Mouse (Mus musculus) thymus, postnatal 36 days (tissue): ENCODE results near the gene Atp6v0c.

Experiments
- DNase-seq, 2 experiments: peaks; one replicate each; pipeline ENCODE4 v3.0.0; 2022; ENCODE audit warnings: mixed read lengths in 2 of 2

Atp6v0c gene

DNA sequence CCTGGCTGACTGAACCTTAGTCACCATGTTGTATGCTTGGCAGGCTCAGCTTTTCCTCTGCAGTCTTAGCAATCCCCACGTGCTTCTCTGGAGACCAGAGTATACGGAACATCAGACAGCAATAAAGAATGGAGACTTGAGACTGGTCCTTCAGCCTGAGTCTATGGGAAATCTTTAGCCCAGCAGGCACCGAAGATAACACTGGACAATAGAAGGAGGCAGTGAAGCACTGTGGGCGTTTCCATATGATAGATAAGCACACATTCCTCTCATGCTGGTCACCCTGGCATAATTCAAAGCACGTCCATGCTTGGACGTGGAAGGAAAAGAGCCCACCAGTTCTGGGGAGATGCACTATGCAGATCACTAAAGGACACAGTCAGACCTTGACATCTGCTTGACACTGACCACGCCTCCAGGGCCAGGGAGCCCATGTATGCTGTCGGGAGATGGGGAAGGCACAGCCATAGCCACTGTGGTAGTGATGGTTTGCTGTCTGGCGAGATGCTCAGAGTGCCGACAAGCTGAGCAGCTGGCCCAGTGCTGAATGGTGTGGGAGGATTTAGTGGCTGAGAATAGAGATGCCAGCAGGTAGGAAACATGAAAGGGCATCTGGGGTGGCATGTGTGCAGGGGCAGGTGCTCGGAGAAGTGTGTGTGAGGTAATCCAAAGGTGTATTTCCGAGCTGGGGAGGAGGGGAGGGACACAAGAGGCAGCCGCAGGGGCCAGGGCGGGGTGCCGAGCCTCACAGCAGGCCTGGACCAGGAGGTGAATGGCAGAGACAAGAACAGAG lies 27.7 kb upstream of the Atp6v0c start:
- no peak for DNase-seq

DNA sequence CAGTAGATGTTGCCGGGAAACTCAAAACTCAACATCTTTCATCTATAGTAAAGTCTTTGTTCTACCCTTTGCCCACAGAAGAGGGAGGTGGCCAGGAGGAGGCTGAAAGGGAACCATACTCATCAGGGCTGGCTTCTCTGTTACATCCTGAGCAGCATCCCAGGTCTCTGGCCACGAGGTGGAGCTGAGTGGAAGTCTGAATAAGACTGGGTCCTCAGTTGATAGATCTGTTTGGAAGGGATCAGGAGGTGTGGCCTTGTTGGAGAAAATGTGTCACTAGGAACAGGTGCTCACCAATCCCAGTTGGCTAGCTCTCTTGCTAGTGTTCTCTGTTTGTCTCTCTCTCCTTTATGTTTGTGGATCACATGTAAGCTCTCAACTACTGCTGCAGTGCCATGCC lies 25.8 kb upstream of the Atp6v0c start:
- no peak for DNase-seq

DNA sequence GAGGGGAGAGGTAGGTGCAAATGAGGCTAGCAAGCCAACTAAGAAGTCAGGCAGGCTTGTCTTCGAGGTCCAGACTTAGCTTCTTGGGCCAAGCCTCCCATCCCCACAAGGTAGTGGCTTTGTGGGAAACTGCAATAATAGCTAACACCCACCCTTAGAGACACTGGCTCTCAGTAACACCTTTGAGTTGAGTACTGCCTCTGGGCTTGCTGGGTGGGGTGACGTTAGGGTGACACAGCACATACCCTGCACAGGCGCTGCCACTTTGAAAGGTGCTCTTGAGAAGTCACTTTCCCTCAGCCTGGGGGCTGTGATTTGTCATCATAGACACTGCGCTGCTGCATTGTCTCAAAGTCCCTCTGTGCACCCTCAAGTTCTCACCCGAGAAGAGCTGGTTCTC lies 24.3 kb upstream of the Atp6v0c start:
- no peak for DNase-seq

DNA sequence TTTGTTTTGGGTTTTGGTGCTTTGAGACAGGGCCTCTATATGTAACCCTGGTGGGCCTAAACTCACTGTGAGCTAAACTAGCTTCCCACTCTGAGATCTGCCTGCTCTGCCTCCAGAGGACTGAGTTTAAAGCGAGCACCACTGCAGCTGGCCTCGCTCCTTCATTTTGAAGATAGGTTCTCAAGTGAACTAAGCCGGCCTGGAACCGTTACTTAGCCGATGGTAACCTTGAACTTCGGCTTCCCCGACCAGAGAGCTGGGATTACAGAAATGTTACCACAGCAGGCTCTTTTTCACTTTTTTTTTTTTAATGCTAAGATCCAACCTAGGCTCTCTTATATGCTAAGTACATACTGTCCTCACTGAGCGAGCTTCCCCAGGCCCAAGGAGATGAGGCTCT lies 23.8 kb upstream of the Atp6v0c start:
- no peak for DNase-seq

DNA sequence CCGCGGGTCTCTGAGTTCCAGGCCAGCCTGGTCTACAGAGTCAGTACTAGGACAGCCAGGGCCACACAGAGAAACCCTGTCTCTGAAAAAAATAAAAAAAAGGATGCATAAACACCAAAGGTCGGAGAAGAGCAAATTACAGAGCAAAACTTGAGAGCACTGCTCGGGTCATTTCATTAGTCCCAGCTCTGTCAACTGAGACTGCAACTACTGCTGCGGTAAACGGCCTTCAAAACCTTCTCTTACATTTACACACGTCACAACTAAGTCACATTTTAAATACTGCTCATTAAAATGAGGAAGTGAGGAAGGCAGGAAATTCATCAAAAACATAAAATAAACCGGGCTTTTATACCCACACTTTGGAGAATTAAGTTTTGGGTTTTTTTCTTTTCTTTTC lies 23.3 kb upstream of the Atp6v0c start:
- DNase-seq = no peak

DNA sequence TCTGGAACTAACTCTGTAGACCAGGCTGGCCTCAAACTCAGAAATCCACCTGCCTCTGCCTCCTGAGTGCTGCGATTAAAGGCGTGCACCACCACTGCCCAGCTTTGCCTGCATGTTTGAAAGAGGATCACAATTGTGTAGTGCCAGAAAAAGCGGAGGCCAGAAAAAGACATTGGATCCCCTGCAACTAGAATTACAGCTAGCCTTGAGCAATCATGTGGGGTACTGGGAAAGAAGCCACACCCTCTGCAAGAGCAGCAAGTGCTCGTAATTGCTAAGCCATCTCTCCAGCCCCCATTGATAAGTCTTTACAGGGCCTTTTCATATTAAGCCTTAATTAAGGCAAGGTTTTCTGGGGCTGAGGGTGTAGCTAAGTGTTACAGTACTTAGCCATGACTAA lies 22.0 kb upstream of the Atp6v0c start:
- DNase-seq = no peak

DNA sequence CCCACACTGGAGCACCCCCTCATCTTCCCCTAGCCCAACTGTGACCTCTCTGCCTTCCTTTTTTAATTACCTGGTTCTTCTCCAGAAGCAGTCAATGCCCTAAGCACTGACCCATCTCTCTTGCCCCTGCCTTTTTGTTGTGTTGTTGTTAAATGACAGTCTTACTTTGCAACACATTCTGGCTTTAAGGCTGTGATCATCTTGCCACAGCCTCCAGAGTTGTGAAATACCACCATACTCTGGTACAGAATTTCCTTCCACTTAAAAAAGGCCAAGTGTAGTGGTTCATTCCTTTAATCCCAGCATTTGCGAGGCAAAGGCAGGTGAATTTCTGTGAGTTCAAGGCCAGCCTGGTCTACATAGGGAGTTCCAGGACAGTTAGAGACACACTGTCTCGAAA lies 21.4 kb upstream of the Atp6v0c start:
- DNase-seq = no peak

DNA sequence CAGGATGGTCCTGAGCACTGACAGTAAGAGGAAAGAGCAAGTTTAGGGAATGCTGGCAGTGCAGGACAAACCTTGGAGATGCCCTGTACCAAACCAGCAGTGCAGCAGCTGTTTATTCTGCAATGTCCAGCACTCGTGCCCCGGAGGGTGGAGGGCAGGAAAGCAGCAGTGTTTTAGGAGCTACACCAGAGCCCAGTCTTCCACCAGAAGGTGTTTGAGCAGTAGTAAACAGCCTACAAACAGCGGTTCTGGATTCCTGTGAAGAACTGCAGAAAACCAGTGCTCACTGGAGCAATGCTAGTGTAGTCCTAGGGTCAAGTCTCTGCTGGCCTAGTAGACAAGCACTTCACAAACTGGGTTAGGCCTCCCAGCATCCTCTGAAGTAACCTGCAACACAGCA lies 4.8 kb upstream of the Atp6v0c start:
- no peak for DNase-seq

DNA sequence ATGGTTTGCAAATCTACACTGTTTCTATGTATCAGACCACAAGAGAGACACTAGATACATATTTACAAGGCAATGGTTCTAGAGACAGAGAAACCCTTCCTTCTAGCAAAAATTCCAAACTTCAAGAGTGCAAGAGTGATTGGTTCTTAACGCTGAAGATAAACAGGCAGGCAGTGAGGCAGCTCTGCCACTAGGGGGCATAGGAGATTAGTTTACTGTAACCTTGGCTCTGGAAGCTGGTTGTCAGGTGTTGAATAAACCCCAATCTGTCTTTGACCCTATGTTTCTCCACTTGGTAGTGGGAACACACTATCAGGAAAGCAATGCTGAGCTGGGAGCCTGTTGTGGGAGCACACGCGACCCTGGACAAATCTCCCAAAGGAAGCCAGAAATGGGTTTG lies 3.9 kb upstream of the Atp6v0c start:
- peak; percentile 56 to 57 for DNase-seq

DNA sequence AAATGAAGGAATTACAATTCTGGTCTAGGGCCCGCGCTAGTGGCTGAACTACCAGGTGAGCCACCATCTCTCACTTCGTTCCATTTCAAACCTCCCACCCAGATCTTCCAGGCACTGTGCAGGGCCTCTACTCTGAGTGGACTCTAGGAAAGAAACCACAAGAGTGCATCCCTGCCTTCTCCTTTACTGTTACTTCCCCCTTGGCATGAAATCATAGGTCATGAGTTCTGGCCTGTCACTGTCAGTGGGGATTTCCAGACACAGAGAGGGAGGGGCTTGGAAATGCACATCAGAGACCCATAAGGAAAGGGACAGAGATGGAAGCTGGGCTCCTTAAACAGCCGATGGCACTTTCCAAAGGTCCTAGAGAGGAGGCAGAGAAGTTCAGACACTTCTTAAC lies 2.2 kb upstream of the Atp6v0c start:
- DNase-seq = no peak

DNA sequence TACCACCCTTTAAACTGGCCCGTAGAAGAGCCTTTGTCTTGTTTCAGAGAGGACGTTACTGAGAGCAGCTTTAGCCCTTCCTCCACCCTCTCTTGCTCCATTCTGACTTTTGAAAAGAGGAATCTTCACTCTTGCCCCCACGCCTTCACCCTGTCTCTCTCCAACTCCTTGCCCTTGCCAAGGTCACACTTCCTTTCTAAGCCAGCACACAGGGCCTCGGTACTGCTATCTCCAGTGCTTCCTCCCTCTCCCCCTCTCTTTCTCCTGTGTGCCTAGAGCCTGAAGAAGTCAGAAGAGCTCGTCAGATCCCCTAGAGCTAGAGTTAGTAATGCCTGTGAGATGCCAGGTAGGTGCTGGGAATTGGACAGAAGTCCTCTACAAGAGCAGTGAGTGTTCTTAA lies 1.2 kb upstream of the Atp6v0c start:
- no peak for DNase-seq

DNA sequence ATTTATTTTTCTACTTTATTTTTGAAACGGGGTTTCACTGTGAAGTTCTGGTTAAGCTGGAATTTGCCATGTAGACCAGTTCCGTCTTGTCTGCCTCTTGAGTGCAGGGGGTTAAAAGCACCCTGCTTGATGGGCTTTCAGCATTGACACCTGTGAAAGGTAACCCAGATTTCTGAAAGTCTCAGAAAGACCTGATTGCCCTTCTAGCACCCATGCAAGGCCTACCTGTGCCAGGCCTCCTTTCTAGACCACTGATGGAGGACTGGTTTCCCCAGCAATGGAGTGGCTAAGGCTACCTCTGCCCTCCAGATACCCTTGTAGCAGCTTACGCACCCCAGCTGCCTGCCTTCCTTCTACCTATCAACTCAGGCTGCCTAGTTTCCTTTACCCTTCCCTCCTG lies 623 bp upstream of the Atp6v0c start:
- no peak for DNase-seq

DNA sequence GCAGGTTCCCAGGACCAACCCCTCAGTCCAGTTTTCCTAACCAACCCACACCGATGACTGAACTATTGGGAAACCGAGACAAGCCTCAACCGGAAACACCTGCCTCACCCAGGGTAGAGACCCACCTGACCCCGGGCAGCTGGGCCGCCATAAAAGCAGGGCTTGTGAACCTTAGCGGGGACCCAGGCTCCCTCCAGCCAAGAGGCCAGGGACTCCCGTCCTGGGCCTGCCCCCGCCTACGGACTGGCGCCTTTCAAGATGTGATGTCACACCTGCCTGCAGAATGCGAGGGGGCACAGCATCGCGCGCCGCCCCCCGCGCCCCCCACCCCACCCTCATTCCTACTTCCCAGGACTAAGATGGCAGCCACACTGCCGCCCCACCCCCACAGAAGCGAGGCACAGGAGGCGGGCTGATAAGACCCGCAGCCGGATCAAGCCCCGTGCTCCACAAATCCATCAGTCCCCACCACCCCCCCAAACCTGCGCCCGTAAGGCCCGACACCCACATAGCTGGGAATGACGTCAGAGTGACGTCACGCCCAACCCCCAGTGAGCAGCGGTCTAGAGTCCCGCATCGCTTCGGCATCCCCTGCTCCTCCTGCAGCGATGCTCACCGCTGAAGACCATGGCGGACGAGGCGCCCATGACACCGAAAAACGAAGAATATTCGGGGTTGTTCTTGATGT lies 768 bp downstream of the Atp6v0c start:
- peak; percentile 68 to 77 for DNase-seq

DNA sequence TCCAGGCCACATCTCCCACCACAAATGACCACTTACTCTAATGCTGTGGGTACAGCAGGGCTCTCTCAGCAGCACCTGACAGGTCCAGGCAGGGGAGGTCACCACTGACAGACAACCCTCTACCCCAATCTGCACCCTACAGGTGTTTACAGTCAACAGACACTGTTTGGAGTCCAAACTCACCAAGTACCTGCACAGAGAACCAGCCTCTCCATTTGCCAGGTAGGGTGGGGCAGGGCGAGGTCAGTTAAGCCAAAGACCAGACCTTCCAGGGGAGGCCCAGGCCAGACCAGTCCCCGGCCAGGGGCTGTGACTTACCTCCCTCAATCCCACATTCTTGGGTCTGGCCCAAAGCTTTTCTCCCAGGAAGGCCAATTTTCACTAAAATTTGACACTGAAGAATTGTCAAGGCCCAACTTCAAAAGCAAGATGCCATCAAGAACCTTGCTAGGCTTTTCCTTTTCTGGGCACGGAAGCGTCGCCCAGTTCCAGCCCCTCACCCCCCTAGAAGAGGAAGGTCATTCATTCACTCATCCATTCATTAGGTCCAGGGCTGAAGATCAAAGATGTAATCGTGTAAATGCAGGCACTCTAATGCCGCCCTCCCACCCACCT lies 1.5 kb downstream of the Atp6v0c start:
- DNase-seq = peak in 1 of 2 experiments; percentile 7

DNA sequence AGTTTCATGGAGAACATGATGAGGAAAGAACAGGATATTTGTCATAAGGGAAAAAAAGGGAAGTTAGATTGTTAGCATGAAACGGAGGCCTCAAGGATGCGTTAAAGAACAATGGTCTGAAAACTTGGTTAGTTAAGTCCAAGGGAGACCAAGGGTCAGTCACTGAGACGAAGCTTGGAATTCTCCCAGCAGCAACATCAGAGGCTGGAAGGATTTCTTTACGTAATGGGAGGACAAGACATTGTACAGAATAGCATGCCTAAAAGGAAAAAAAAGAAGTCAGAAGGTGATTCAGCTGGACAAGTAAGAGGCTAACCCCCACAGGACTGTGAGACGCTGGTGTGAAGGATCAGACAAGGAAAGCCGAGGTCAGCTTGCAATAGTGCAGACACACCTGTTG lies 2.4 kb downstream of the Atp6v0c start:
- DNase-seq = no peak

DNA sequence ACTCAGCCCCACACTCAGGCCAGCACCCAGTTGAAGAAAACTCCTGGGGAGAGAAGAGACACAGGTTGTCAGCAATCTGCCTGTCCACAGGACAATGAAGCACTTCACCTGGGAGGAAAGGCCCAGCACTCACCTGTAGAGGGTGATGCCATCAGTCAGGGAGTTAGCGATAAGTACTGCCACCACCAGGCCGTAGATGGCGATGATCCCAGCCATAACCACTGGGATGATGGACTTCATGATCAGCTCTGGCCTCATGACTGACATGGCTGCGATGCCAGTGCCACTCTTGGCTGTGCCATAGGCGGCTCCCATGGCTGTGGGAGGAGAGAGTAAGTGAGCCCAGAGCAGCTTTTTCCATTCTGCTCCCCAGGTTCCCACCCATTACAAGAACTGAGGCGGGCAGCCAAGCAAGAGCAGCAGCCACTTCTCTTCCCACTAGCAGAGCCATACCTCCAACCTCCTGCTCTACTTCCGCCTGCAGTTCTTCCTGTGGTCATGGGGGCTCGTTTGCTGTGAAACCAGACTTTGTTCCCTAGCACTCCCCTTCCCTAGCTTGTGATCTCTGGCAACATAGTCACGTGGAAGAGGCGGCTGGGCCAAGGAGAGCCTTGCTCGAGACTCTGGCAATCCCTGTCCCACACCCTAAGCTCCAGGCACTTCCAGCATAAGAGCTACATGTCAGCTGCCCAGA lies 4.8 kb downstream of the Atp6v0c start:
- peak in 1 of 2 experiments; percentile 6 for DNase-seq

DNA sequence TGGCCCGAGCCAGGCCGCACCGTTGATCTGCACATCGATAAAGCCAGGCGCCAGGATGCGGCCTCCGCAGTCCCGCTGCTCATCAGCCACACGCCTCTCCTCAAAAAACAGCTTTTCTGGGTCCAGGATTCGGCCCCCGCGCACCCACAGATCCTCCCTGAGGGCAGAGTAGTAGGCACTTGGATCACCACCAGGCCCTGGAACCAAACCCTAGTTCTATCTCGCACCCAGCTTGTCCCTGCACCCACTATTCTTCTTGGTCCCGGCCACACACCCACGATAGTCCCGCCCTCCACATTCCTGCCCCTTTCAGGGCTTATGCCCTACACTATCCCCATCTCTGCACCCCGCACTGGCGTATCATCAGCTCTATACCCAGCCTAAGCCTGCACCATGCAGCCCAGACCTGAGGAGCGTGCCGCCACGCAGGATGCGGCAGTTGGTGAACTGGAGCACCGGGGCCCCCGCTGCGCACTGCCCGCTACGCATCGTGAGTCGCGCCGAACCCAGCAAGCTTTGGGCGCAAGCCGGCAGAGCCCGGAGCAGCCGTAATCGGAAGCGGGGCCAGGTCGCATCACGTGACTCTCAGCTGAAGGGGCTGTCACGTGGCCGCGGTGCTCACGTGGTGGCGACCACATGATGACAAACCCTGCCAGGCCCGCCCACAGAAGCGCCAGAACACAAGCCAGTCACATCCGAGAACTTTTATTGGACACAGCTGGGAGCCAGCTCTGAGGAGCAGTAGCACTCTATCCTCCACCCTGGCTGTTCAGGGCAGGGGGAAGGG lies 6.1 kb downstream of the Atp6v0c start, which contains the start of gene Amdhd2:
Gene Amdhd2 (minus strand): TSS at position 591 of the 787 bp plus-strand sequence.
- DNase-seq = peak; percentile 90 to 93

DNA sequence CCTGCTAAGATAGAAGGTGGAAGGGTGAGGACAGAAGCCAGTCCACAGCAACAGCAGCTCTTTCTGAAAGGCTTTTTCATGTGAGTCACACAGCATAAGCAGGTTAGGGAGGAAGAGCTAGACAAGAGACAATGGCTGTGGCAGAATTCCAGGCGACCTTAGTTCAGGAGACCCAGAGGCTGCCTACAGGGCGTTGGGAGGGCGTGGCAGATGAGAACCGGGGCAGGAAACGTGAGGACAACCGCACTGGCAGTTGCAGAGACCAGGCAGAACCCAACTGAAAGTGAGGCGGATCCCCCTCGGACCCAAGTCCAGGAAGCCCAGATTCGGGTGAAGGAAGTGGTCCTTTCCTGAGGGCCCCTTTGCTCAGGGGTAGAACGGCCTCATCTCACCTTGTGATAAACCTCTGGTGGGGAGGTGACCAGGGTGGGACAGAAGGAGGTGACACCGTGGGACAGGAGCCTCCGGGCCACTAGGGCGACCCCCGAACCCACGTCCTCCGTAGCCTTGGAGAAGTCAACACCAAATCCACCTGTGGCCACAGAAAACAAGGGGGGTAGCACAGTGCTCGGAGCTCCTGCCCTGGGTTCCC lies 6.8 kb downstream of the Atp6v0c start:
- peak in 1 of 2 experiments; percentile 41 for DNase-seq

DNA sequence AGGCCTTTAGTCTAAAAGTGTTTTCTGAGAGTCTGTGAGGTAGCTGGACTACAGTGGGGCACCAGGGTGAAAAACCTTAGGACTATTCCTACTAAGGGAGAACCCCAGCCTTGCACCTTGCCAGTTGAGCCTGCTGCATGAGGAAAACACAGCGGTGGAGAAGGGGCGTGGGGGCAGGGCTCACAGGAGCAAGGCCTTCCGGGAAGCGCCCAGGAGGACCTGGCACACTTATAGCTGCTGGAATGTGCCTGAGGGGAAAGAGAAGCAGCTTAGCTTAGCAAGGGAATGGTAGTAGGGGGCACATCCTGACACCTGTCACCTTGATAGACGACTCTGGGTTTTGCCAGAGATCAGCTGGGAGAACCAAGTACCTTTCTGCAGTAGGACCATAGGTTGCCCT lies 8.0 kb downstream of the Atp6v0c start:
- no peak for DNase-seq

DNA sequence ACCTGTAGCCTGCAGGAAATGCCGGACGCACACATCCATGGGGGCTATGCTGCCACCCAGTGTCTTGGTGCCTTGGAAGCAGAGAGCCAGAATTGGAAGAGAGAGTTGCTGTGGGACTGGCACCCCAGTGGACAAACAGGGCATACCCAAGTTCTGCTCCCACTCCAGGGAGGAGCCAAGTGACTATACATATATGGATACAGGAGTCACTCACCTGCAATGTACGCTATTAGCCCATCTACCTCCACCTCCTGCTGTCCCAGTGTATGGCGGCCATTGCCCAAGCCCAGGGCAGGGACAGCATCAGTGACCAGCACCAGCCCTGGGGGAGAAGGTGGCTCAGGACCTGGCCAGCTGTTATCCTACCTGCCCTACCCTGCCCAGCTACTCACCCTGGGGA lies 12.0 kb downstream of the Atp6v0c start:
- DNase-seq = no peak

DNA sequence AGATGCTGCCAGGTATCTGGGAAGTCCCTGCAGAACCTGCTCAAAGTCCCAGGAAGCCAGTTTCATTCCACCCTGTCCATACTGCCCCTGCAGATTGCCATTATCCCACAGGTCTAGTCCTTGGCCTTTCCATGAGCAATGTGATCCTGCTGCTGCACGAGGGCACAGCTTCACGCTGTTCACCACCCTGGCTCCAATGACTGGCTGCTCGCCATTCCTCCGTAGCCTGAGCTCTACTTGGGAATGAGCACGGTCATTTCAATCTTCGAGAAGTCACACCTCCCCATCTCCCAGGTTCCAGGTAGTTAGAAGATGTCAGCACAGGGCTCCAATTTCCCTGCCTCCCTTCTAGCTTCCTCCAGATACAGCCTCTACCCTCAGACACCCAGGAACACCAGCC lies 12.4 kb downstream of the Atp6v0c start:
- DNase-seq = no peak

DNA sequence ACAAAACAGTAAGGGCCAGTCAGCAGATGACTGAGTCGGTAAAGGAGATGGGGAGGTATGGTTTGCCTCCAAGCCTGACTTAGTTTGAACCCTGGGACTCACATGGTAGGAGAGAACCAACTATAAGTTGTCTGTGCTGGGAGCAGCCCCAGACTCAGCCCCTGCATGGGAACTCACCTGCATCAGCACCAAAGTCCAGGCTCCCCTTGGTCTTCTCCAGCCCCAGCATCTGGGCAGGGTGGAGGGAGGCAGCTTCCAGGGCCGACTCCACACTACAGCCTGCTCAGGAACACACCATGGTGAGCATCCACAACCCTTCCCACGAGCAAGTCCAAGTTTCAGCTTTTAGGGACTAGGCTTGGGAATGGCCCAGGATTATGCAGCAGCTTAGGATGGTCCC lies 13.1 kb downstream of the Atp6v0c start:
- no peak for DNase-seq
